Mouse (Mus musculus): ENCODE measurements around the gene Gk.

- TF ChIP-seq CTCF (IDR thresholded peaks at IDR 0.05; ENCODE audit: low read depth) (no peak), EP300 (optimal IDR thresholded peaks at IDR 0.05) (no peak)
Measured at GRCm38 (mm10) chrX:85775879-85776543, 608 bp downstream of the Gk start.

Data from stomach, postnatal 0 days (tissue).